ENCODE assay signal across 11 mouse cellular contexts in genomic region chr7:65450158-65450557, GRCm38 (mm10).
DNase-seq lines count a peak whose midpoint lies in the region; ATAC-seq and TF ChIP-seq lines count a peak whose summit lies in the region.
"Had no signal": no experiment of that assay in that cellular context is flagged by ENCODE, and none has a peak within 500 bp of the region (broad histone marks: within the 10 kb centered on the region; RNA-seq: fewer than 3 reads in every experiment).

No protein-coding gene starts in this region.

- no peaks in the 10 kb centered on the region for H3K27me3 ChIP-seq in embryonic facial prominence, embryonic 10.5 days (replicated peaks; ENCODE audit: low read depth, poor library complexity, severe bottlenecking)
- H3K27me3 ChIP-seq in hindbrain, embryonic 16.5 days (replicated peaks; ENCODE audit: control insufficient read depth, insufficient read depth, low read length): no peaks in the 10 kb centered on the region
- no peaks in the 10 kb centered on the region for H3K27me3 ChIP-seq in thymus, adult 2 months (ENCODE audit: control insufficient read depth, insufficient read depth, low read length)
- H3K27me3 ChIP-seq: intestine, embryonic 15.5 days; limb, embryonic 12.5 days had no signal

- peak; percentile 93 for ATAC-seq in hindbrain, embryonic 16.5 days
- ATAC-seq: intestine, embryonic 15.5 days; lung, postnatal 0 days had no signal

- H3K9me3 ChIP-seq in embryonic facial prominence, embryonic 10.5 days: no peaks in the 10 kb centered on the region
- no peaks in the 10 kb centered on the region for H3K9me3 ChIP-seq in hindbrain, embryonic 16.5 days (ENCODE audit: control insufficient read depth, low read length)
- H3K9me3 ChIP-seq: intestine, embryonic 15.5 days had no signal

- peak overlapping the region; percentile 59; the same call in 1 of the 2 replicates for H3K27ac ChIP-seq in embryonic facial prominence, embryonic 10.5 days (replicated peaks)
- H3K27ac ChIP-seq in hindbrain, embryonic 16.5 days (ENCODE audit: low read depth, low read length): peak overlapping the region; percentile 9; the same call in 1 of the 2 replicates
- H3K27ac ChIP-seq in thymus, adult 2 months (ENCODE audit: control insufficient read depth, insufficient read depth, low read length): no peak overlapping the region
- H3K27ac ChIP-seq: intestine, embryonic 15.5 days; limb, embryonic 12.5 days had no signal

- H3K36me3 ChIP-seq in embryonic facial prominence, embryonic 10.5 days (replicated peaks): no peaks in the 10 kb centered on the region
- no peaks in the 10 kb centered on the region for H3K36me3 ChIP-seq in hindbrain, embryonic 16.5 days (ENCODE audit: control insufficient read depth, insufficient read depth, low read length)
- H3K36me3 ChIP-seq in thymus, adult 2 months (ENCODE audit: control insufficient read depth, insufficient read depth, low read length): no peaks in the 10 kb centered on the region
- H3K36me3 ChIP-seq: intestine, embryonic 15.5 days; limb, embryonic 12.5 days had no signal

- WGBS in embryonic facial prominence, embryonic 10.5 days: 32% methylated on average over 5 of the region's 5 CpGs
- whole genome bisulfite sequencing in hindbrain, embryonic 16.5 days: 12% methylated on average over 5 of the region's 5 CpGs
- WGBS in thymus, adult 2 months: 91% methylated on average over 5 of the region's 5 CpGs

- H3K9ac ChIP-seq in hindbrain, embryonic 16.5 days (ENCODE audit: low read depth, low read length): no peak overlapping the region
- H3K9ac ChIP-seq: intestine, embryonic 15.5 days; limb, embryonic 12.5 days had no signal

- TF ChIP-seq CTCF in thymus, adult 2 months (IDR thresholded peaks at IDR 0.05; ENCODE audit: borderline replicate concordance, control insufficient read depth, extremely low read depth, insufficient read depth, low read length, poor library complexity): no peak

- no peak overlapping the region for H3K4me3 ChIP-seq in embryonic facial prominence, embryonic 10.5 days
- H3K4me3 ChIP-seq in hindbrain, embryonic 16.5 days (ENCODE audit: low read length): no peak overlapping the region
- no peak overlapping the region for H3K4me3 ChIP-seq in thymus, adult 2 months (ENCODE audit: control insufficient read depth, insufficient read depth, low read length)
- H3K4me3 ChIP-seq: intestine, embryonic 15.5 days; limb, embryonic 12.5 days had no signal

- TF ChIP-seq POLR2A in thymus, adult 2 months (IDR thresholded peaks at IDR 0.05; ENCODE audit: control insufficient read depth, extremely low read depth, insufficient read depth, low read length, poor library complexity): no peak

- DNase-seq in right cerebral cortex, adult 18-20 months: peak; percentile 35
- no peak for DNase-seq in right cerebral cortex, postnatal 4 days
- DNase-seq in embryonic facial prominence, embryonic 10.5 days (ENCODE audit: low spot score): no peak
- DNase-seq in retina, embryonic 14.5 days (ENCODE audit: low spot score): peak; percentile 24
- no peak for DNase-seq in kidney, adult 9 months
- DNase-seq in thymus, adult 2 months: no peak
- no peak for DNase-seq in thymus, postnatal 14 days

- no peak overlapping the region for H3K4me2 ChIP-seq in hindbrain, embryonic 16.5 days (ENCODE audit: low read length)
- H3K4me2 ChIP-seq: intestine, embryonic 15.5 days; limb, embryonic 12.5 days had no signal

- peaks cover 10% of the 10 kb centered on the region for H3K4me1 ChIP-seq in embryonic facial prominence, embryonic 10.5 days
- no peaks in the 10 kb centered on the region; the same call in 1 of the 2 replicates for H3K4me1 ChIP-seq in hindbrain, embryonic 16.5 days (ENCODE audit: control insufficient read depth, insufficient read depth, low read depth, low read length)
- H3K4me1 ChIP-seq in thymus, adult 2 months (replicated peaks; ENCODE audit: control insufficient read depth, insufficient read depth, low read length): no peaks in the 10 kb centered on the region
- H3K4me1 ChIP-seq: limb, embryonic 12.5 days had no signal

Comparison
In these comparisons a context has a peak if more than half of its experiments do, and no peak if none do; other contexts are left out.
1. DNase-seq: peak in right cerebral cortex, adult 18-20 months (single experiment) and retina, embryonic 14.5 days (single experiment); none in right cerebral cortex, postnatal 4 days (single experiment), embryonic facial prominence, embryonic 10.5 days (single experiment), kidney, adult 9 months (single experiment), thymus, adult 2 months (single experiment) and thymus, postnatal 14 days (single experiment).